Mouse (Mus musculus): ENCODE measurements at regions not wholly inside any gene's neighbourhood (a gene's known extent, or its start where the extent isn't known, plus 50 kb on each side); places are given as distances from the start of the nearest gene placed in this dataset.

DNA sequence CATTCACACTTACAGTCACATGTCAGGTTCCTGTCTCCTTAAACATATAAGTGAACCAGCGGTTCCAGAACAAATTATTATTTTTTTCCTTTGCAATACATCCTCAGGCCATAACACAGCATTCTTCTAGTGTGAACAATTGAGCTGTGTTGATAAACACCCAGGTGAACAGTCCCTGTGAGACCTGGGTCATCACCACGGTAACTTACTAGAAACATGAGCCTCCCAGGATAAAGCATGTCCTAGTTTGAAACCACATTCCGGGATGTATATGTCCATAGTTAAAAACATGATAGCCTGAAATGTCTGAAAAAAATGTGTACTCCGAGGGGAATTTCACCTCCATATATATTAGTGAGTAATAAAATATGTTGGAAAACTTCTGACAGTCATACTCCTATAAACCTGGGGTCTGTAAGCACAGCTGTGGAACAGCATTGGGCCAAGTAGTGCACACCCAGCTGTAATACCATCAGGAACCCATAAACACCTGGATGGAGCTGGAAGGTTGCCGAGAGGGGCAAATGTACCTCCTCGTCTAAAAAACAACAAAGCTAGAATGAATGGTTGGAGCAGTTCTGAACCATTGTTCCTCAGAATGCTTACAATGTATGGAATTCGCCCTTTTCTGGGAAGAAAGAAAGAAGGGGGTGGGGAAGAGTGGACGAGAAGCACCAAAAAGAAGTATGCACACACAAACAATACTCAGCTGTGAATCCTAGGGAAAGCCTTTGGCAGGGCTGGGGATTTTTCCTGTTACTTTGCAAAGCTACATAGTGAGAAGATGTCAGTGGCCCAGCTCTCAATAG is 232.9 kb downstream of the Irs2 start:
- DNase-seq (ENCODE audit: low read depth in 2 of 2, low spot score in 2 of 2), result no peak

DNA sequence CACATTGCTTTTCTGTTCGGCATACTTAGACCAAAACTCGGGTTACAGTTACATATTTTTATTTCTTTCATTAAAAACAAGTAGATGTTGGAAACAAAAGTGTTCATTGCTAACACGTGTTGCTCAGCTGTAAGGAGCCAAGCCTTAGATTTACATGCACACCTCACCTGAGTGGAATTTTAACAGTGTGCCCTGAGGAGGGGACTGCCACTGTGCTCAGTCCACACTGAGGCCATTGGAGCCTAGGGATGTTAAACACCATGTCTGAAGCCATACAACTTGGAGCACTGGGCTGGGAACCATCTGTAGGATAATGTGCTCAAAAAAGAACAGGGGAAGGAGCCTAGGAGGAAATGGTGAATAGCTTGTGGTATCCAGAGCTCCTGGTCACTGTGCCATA is 233.5 kb downstream of the Irs2 start:
- no peak for DNase-seq (ENCODE audit: low read depth in 2 of 2, low spot score in 2 of 2)

GRCm38 (mm10) chr8:10768181-10768580 is 240.1 kb downstream of the Irs2 start:
- no peak for DNase-seq (ENCODE audit: low read depth in 2 of 2, low spot score in 2 of 2)

DNA sequence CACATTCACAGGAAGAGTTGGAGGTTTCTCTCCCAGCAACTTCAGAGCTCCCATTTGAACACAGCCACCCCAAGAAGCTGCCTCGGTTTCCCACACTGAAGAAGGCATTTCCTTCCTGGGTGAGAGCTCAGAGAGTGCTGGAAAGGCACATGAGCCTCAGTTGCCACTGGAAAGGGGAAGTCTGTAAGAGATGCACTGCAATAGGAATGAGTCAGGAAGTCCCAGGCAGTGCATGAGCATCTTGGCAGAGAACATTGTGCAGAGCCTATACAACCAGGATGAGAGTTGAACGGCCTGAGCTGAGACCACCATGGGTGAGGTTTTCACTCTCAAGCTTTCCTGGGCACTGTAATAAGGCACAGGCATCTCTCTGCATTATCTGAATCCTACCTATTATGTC is 244.4 kb downstream of the Irs2 start:
- DNase-seq (ENCODE audit: low read depth in 2 of 2, low spot score in 2 of 2), result no peak

GRCm38 (mm10) chr8:10761694-10762305 is 246.5 kb downstream of the Irs2 start:
- no peak for DNase-seq (ENCODE audit: low read depth in 2 of 2, low spot score in 2 of 2)

DNA sequence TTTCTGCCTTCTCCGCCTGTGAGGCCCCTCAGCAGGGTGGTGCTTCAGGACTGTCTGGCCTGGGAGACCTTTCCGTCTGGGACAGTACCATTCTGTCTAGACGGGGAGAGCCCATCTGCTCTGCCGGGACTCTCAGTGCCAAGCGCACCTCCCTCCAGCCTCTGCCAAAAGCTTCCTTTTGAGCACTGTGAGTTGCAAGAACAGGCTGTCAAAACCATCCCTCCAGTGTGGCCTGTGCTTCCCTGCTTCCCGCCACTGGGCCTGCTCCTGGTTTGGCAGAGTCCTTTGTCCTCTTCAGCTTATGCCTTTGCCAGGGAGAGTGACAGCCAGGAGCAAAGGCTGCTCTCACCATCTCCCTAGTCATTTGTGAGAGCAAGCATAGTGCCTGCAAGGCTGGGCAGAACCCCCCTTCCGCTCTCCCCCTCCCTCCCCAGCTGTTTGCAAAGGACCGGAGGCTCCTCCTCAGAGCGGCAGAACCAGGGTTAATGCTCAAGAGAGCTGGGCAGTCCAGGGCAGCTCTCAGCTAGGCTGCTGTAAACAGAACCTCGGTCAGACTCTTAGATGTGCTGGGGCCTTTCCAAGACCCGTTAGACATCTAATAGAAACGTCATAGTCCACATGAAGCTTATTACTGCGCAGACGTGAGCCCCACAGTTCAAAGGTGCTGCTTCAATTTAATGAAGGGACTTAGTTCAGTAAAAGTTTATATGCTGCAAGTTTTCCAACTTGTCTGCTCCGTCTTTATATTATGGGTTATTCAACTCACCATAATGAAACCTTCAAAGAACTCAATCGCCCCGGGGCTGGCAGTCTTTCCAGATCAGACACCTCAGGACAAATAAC is 247.2 kb downstream of the Irs2 start:
- DNase-seq (ENCODE audit: low read depth in 2 of 2, low spot score in 2 of 2), result no peak

DNA sequence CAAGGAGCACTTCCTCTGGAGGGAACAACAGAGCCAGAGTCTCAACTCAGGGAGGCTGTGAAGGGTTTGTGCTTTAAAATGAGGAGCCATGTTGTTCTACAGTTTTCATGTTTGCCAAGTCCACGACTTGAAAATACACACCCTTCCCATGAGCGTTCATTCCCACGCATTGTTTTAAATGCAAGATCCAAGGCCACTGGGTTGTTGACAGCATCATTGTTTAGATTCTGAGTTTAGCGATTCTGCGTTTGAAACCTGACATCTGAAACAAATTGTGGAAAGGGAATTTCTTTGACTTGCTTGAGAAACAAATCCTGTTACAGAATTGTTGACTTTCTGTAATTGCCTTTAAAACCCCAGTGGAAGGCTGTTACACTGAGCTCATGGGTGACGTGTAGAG is 248.0 kb downstream of the Irs2 start:
- DNase-seq (ENCODE audit: low read depth in 2 of 2, low spot score in 2 of 2), result no peak

- no peak for DNase-seq (ENCODE audit: low read depth in 2 of 2, low spot score in 2 of 2)
Measured at GRCm38 (mm10) chr8:10758151-10758550, 250.1 kb downstream of the Irs2 start.

GRCm38 (mm10) chr8:10754986-10755308 is 253.3 kb downstream of the Irs2 start:
- no peak for DNase-seq (ENCODE audit: low read depth in 2 of 2, low spot score in 2 of 2)

- no peak for DNase-seq (ENCODE audit: low read depth in 2 of 2, low spot score in 2 of 2)
Measured at GRCm38 (mm10) chr8:10754232-10754985, 253.8 kb downstream of the Irs2 start.

- no peak for DNase-seq (ENCODE audit: low read depth in 2 of 2, low spot score in 2 of 2)
Measured at GRCm38 (mm10) chr8:10753056-10753455, 255.2 kb downstream of the Irs2 start.

GRCm38 (mm10) chr8:10747150-10747549 is 261.1 kb downstream of the Irs2 start:
- DNase-seq (ENCODE audit: low read depth in 2 of 2, low spot score in 2 of 2), result no peak

DNA sequence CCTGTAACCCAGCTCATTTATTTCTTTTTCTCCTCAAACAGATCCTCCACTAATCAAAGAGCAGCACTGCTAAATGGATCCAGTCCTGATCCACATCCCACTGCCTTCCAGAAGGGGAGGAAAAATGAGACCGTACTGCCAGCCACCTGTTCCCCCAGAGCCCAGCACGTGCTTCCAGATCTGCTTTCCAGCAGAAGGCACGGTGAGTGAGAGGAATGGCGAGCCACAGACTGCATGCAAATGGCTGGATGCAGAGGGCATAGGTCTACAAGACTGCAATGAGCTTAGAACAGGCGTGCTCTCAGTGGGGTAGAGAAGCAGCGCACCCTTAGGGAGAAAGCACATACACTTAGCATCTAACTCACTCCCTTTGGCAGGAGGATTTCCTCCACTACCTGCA is 265.0 kb downstream of the Irs2 start:
- DNase-seq (ENCODE audit: low read depth in 2 of 2, low spot score in 2 of 2), result no peak

- no peak for DNase-seq (ENCODE audit: low read depth in 2 of 2, low spot score in 2 of 2)
Measured at GRCm38 (mm10) chr8:10740837-10741236, 267.4 kb downstream of the Irs2 start.

- no peak for DNase-seq (ENCODE audit: low read depth in 2 of 2, low spot score in 2 of 2)
Measured at GRCm38 (mm10) chr8:10738486-10739081, 269.7 kb downstream of the Irs2 start.

GRCm38 (mm10) chr8:10734746-10735145 is 273.5 kb downstream of the Irs2 start:
- no peak for DNase-seq (ENCODE audit: low read depth in 2 of 2, low spot score in 2 of 2)

DNA sequence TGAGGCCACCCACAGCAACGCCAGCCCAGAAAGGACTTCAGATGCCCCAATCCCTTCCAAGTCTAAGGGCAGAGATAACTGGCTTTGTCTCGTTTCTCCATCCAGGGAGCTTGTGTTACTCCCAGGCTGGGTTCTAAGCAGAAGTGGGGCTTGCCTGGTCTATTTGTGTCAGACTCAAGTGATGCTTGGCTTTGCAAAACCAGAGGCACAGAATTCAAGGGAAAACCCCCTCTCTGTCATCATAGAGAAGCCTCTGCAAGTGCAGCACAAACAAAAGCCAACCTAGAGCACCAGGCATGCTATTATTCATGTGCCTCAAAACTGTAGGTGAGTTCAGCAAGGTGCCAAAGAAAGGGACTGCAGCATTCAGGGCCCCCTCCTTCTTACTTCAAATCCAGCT is 284.9 kb downstream of the Irs2 start:
- DNase-seq (ENCODE audit: low read depth in 2 of 2, low spot score in 2 of 2), result no peak

DNA sequence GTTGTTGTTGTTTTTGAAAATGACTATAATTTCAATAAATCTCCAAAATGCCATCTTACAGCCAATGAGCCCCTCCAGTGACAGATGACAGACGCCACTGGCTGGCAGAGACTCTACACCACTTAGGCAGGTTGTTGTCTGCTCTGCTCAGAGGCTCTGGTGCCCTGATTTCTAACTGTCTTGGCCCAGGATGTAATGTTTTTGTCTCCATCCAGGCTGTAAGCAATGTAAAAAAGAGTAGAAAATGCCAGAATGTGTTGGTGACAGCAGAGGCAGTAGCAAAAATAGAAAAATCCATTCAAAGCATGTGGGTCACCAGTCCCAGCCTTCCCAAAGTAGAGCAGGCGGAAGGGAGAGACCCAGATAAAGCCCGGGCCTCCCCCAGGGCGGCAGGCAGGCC is 285.5 kb downstream of the Irs2 start:
- DNase-seq (ENCODE audit: low read depth in 2 of 2, low spot score in 2 of 2), result no peak

DNA sequence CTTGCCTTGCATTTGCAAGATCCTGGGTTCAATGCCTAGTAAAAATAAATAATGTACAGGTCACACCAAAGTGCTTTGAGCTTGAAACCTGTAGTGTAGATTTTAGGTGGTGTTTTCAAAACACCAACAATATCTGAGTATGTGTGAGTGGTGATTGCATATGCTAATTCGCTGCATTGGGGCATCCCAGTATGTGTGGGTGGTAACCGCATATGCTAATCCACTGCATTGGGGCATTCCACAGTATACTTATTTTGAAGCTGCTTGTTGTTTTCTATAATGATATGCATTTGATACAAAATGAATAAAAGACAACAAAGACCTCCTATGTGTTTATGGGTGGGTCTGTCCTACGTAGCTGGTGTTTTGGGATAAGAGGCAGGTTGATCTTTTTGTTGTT is 285.9 kb downstream of the Irs2 start:
- DNase-seq (ENCODE audit: low read depth in 2 of 2, low spot score in 2 of 2), result no peak

- no peak for DNase-seq (ENCODE audit: low read depth in 2 of 2, low spot score in 2 of 2)
Measured at GRCm38 (mm10) chr8:10721146-10721862, 287.0 kb downstream of the Irs2 start.

All from CD8-positive naive resting alpha-beta T cell, adult 2 months (primary cell).